Mouse (Mus musculus) cerebellum, adult 2 months (tissue): ENCODE measurements at regions not wholly inside any gene's neighbourhood (a gene's known extent, or its start where the extent isn't known, plus 50 kb on each side); places are given as distances from the start of the nearest gene placed in this dataset.

Source experiments
- DNase-seq, 2 experiments: peaks; one replicate each; pipeline ENCODE4 v3.0.0; 2021
- H3K27ac ChIP-seq: fragments of 200-500 bp; 2 replicates; pipeline ENCODE4 v1.5.1; 2012; ENCODE audit warnings: low read length, control low read depth, inconsistent platforms; ENCODE audit not compliant: insufficient read depth
- H3K27me3 ChIP-seq: fragments of 200-500 bp; 2 replicates; pipeline ENCODE4 v1.6.1; 2012; ENCODE audit warnings: inconsistent platforms, mild to moderate bottlenecking, low read length, moderate library complexity; ENCODE audit not compliant: control insufficient read depth, insufficient read depth
- H3K4me1 ChIP-seq: fragments of 200-500 bp; 2 replicates; pipeline ENCODE4 v1.6.1; 2011; ENCODE audit warnings: low read length; ENCODE audit not compliant: control insufficient read depth, insufficient read depth
- H3K4me3 ChIP-seq: fragments of 200-500 bp; replicated peaks from 2 replicates; pipeline ENCODE3; 2011; ENCODE audit warnings: mild to moderate bottlenecking, low read depth, low read length, control low read depth; ENCODE audit not compliant: insufficient read depth
- CTCF ChIP-seq: fragments of 200-500 bp; IDR thresholded peaks from 2 replicates; pipeline ENCODE4 v1.5.1; 2011; ENCODE audit warnings: low read depth, mild to moderate bottlenecking, control low read depth, low read length, moderate library complexity, borderline replicate concordance; ENCODE audit not compliant: insufficient read depth
- POLR2A ChIP-seq: fragments of 200-500 bp; IDR thresholded peaks from 2 replicates; pipeline ENCODE4 v1.6.1; 2011; ENCODE audit warnings: low read length, control low read depth, borderline replicate concordance; ENCODE audit not compliant: insufficient read depth
- WGBS: fragments of 180-500 bp; shearing (Covaris S2); methylation state at CpG from one replicate; pipeline ENCODE4 v1.1.7; 2018; 5-methylcytosine and 5-hydroxymethylcytosine counted together

DNA sequence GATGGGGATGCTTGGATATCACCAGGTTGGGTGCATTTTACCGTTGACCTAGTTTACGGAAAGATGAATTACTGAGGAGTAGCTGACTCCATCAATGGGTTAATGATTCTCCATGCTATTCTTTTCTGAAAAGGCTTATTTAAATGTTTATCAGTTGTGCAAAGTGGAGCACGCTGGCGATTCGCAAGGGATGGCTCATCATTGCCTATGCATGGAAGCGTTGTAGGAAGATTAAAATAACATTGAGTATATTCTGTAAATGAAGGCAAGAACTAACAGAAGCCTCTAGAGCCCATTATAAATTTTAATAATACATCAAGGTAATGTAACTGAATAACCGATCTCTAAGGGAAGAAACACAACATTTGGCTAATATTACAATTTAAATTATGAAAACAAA, 301.6 kb upstream of the Irx1 start:
- Histone ChIP-seq H3K4me3 (no peak overlapping the region), H3K4me1 (no peaks in the 10 kb centered on the region), H3K27me3 (no peaks in the 10 kb centered on the region), H3K27ac (no peak overlapping the region)
- 54% methylated on average over 7 of the region's 7 CpGs for WGBS
- DNase-seq: no peak
- no peak for TF ChIP-seq POLR2A
- no peak for TF ChIP-seq CTCF

DNA sequence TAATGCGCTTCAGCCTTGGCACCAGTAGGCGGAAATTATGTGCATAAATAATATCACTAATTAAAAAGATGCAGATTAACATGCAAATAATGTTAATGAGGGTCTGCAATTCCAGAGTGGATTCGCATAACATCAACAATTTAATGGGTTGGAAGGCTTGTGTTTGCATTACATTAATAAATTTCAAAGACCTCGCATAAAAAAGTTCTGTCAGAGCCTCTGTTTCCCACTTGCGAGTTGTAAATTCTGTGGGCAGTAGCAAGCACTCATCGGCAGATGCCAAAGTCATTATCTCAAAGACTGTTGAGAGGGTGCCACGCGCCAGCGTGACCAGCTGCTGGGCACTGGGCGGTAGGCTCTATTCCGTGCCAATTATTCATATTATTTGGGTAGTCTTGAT, 302.1 kb upstream of the Irx1 start:
- TF ChIP-seq POLR2A: no peak
- no peak for TF ChIP-seq CTCF
- Histone ChIP-seq H3K4me1 (no peaks in the 10 kb centered on the region), H3K4me3 (no peak overlapping the region), H3K27ac (no peak overlapping the region), H3K27me3 (no peaks in the 10 kb centered on the region)
- no peak for DNase-seq
- WGBS: 26% methylated on average over 11 of the region's 11 CpGs

DNA sequence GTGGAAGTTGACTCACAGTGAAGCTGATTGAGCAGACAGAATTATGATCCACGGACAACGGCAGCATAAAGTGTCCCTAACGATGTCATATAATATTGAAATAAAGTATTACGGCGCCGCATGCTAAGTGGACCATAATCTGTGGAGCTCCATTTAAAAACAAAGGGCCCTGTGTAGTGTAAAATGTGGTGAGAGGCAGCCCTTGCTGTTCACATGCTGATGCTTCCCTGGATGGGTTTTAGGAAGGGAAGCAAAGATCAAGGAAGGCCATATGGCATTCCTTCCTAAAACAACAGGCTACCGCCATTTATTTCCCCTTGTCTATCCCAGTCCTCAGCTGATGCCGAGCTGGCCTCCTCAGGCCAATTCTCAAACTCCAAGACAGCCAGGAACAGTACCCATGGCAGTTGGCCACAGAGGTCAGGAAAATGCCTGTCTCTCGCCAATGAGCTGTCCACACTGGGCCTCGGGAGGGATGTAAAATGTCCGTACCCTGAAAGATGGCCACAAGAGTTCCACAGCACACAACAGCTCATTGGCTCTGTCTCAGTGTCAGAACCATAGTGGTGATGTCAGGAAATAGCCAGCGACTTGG, 302.7 kb upstream of the Irx1 start:
- Histone ChIP-seq H3K27ac (no peak overlapping the region), H3K4me3 (no peak overlapping the region), H3K4me1 (no peaks in the 10 kb centered on the region), H3K27me3 (no peaks in the 10 kb centered on the region)
- WGBS: 9% methylated on average over 12 of the region's 12 CpGs
- no peak for DNase-seq
- TF ChIP-seq CTCF: no peak
- TF ChIP-seq POLR2A: no peak

DNA sequence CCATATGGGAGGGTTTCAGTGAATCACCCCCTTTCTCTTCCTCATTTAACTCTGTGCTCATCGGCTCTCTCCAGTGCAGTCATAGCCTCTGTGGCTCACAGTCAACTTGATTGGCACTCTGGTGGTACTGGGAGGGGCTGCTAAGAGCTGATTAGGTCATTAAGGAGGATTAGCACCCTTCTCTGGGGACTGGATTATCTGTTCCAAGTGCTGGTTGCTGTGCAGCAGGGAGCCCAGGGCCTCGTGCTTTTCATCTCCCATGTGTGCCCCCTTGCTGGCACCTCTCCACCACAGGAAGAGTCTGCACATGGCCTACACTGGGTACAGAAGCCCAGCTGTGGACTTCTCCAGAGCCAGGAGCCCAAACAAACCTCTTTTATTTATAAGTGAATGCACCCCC, 316.8 kb upstream of the Irx1 start:
- Histone ChIP-seq H3K27me3 (no peaks in the 10 kb centered on the region), H3K4me3 (no peak overlapping the region), H3K27ac (no peak overlapping the region), H3K4me1 (no peaks in the 10 kb centered on the region; the same call in 1 of the 2 replicates)
- TF ChIP-seq POLR2A (no peak), CTCF (no peak)
- WGBS: 9% methylated on average over 2 of the region's 2 CpGs
- no peak for DNase-seq

DNA sequence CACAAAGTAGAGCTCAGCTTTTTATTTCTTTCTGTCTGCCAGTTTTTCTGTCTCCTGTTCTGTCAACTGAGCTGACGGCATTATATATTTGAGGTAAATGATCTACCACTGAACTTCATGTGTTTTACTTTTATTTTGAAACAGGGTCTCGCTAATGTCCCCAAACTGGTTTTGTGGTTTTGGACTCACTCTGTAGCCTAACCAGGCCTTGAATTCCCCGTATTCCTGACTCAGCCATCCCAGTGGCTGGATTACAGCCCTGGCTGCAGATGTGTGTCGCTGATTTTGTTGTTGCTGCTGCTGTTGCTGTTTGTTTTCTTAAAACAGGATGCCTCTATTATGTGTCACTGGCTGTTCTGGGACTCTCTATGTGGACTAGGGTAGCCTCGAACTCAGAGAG, 317.3 kb upstream of the Irx1 start:
- no peak overlapping the region for H3K4me3 ChIP-seq
- no peaks in the 10 kb centered on the region; the same call in 1 of the 2 replicates for H3K4me1 ChIP-seq
- no peak overlapping the region for H3K27ac ChIP-seq
- H3K27me3 ChIP-seq: no peaks in the 10 kb centered on the region
- no peak for TF ChIP-seq POLR2A
- no peak for TF ChIP-seq CTCF
- WGBS: 92% methylated on average over 5 of the region's 5 CpGs
- no peak for DNase-seq

DNA sequence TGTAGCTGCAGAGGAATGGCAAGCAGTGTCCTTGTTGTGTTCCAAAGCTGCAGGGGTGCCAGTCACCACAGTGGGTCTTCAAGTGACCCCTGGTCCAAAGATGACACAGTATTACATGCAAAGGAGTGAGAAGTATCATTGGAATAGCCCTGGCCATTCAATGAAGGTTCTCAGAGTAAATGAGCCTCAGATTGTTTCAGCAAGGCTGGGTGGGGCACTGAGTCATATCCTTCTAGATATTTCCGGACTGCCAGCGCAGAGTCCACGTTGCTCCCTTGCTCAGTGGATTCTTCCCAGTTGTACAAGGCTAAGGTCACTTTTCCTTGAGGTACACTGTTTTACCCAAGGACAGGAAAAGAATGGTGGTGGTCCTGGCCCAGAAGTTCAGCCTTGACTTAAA, 319.2 kb upstream of the Irx1 start:
- no peak for DNase-seq
- TF ChIP-seq CTCF: no peak
- TF ChIP-seq POLR2A: no peak
- no peak overlapping the region for H3K4me3 ChIP-seq
- no peaks in the 10 kb centered on the region for H3K27me3 ChIP-seq
- no peak overlapping the region for H3K27ac ChIP-seq
- 94% methylated on average over 3 of the region's 3 CpGs for WGBS
- H3K4me1 ChIP-seq: no peaks in the 10 kb centered on the region; the same call in 1 of the 2 replicates

DNA sequence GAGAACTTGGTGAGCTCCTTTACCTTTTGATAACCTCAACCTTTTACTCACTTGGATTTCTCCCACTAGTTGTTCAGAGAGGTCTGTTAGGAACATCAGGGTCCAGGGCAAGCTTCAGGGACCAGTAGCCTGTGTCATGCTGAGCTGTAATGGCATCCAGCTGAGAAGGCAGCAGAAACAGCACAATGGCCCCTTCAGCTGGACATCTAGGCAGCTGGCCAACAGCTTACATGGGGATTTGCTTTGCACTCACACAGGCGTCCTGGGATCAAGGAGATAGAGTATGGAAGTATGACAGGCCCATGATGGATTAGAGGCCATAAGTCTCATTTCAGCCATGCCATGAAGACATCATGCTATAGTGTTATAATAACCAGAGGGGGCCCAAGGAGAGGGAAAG, 320.2 kb upstream of the Irx1 start:
- no peak for DNase-seq
- no peaks in the 10 kb centered on the region for H3K27me3 ChIP-seq
- no peaks in the 10 kb centered on the region; the same call in 1 of the 2 replicates for H3K4me1 ChIP-seq
- H3K4me3 ChIP-seq: no peak overlapping the region
- 13% methylated on average over 1 of the region's 1 CpGs for WGBS
- no peak overlapping the region for H3K27ac ChIP-seq
- TF ChIP-seq POLR2A (no peak), CTCF (no peak)

DNA sequence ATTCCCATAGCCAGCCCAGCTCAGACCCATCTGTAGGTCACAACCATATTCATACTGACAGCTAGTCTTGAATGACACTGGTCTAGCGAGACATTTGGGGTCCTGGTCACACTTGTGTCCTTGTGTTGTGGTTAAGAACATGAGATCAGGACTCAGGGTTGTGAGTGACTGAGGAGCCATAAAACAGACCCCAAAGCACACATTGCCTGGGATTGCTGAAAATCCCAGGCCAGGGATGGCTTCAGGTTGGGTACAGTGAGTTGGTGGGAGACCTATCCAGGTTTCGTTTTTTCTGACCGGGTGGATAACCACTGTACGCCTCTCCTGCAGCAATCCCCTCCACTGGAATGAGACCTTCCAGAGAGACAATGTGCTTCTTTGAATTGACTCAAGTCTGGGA, 322.8 kb upstream of the Irx1 start:
- DNase-seq: no peak
- H3K27ac ChIP-seq: no peak overlapping the region
- H3K27me3 ChIP-seq: no peaks in the 10 kb centered on the region
- no peaks in the 10 kb centered on the region; the same call in 1 of the 2 replicates for H3K4me1 ChIP-seq
- TF ChIP-seq POLR2A (no peak), CTCF (no peak)
- H3K4me3 ChIP-seq: no peak overlapping the region
- 98% methylated on average over 4 of the region's 4 CpGs for WGBS
